Mouse (Mus musculus) 3134 (cell line): ENCODE measurements around the gene Fras1.

ENCODE experiments used
- DNase-seq: peaks from one replicate; pipeline ENCODE4 v3.0.0-alpha.2; 2011; ENCODE audit warnings: low spot score; ENCODE audit not compliant: insufficient read length; ENCODE audit errors: extremely low read depth

Fras1 gene

GRCm38 (mm10) chr5:96757615-96758014 lies 383.9 kb downstream of the Fras1 start:
- DNase-seq, result no peak

DNA sequence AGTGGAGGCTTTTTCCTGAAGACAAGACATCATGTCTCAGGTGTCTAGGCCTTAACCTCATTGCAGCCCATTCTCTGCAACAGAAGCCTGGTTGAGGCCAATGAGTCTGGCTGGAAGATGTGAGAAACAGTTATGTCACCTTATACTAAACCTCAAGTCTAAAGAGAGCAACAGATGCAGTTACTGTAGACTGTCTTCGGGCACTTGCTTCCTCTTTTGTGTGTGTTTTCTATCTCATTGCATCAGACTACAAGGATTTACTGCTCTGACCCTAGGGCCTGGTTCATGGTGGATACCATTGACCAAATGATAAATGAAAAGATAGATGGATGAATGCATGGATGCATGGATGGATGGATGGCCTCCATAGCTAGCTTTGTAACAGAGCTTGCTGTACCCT lies 388.3 kb downstream of the Fras1 start:
- no peak for DNase-seq

GRCm38 (mm10) chr5:96768846-96769471 lies 395.2 kb downstream of the Fras1 start:
- no peak for DNase-seq

DNA sequence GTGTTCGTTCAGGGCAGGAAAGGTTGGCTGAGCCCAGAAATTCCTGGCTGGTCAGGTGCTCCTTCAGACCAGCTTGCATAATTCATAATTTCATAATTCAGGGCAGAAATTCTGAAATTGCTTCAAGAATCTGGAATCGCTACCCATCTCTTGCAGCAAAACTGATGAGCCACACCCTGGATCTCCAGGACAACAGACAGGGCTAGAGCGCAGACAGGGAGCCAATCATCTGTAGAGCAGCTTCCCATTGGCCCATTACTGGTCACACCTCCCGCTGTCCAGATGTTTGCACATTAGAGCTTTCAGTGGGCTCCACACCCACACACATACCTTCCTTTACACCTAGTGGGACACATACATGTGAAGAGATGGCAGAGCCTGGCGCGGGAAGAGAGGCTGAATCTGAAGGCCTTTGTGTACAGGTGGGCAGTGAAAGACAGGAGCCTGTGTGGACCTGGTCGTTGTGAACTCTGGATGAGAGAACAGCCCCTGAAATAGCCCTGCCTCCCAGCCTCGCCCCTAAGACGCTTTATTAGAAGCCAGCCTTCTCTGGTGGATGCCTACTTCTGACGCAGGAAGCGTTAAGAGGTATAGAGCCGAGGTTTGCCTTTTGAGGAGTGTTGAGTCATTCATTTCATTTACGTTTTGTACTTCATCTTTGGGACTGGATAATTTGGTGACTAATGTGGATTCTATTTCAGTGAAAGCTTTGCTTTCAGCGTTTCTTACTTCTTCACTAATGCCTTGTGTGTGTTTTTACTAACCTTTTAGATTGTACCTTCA lies 409.9 kb downstream of the Fras1 start:
- no peak for DNase-seq

DNA sequence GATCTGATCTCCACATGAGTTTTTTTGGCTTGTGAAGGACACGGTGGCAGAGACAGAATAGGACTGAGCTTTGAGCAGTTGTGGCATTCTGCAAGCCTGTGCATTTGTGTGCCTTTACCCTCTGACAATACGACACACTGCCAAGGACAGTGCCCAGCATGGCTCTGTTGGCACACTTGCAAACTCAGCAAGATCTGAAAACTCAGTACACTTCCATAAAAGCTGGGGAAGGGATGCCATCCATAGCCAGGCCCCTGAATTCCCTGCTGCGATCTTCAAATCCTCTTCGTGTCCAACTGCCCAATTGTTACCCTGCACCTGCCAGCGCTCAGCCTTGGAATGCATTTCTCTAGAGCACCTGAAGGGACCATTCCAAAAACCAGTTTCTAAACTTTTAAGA lies 411.3 kb downstream of the Fras1 start:
- no peak for DNase-seq

- no peak for DNase-seq
These were observed 418.7 kb downstream of the Fras1 start for GRCm38 (mm10) chr5:96792422-96792821.

- DNase-seq, result peak; percentile 82
These were observed 419.4 kb downstream of the Fras1 start, which contains the start of gene Anxa3 for GRCm38 (mm10) chr5:96792936-96793718. Gene Anxa3, plus strand, starts transcription at chr5:96793339.

GRCm38 (mm10) chr5:96793953-96794635 lies 420.3 kb downstream of the Fras1 start:
- no peak for DNase-seq

- DNase-seq, result no peak
These were observed 422.0 kb downstream of the Fras1 start for GRCm38 (mm10) chr5:96795752-96796151.

DNA sequence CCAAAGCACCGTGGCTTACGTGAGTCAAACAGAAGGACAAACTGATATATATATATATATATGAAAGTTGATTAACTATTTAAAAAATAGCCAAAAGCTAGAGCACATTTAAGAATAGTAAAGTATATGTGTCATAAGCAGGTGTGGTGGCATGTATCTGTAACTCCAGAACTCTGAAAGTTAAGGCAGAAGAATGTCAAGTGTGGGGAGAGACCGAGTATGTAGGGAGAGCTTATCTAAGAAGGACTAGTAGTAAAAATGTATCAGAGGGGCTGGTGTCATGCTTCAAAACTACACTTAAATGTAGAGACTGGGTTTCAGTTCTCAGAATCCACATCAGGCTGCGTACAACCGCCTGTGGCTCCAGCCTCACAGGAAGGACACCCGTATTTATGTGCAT lies 423.7 kb downstream of the Fras1 start:
- no peak for DNase-seq

GRCm38 (mm10) chr5:96799165-96799564 lies 425.4 kb downstream of the Fras1 start:
- DNase-seq, result no peak

GRCm38 (mm10) chr5:96799969-96800368 lies 426.2 kb downstream of the Fras1 start:
- no peak for DNase-seq

DNA sequence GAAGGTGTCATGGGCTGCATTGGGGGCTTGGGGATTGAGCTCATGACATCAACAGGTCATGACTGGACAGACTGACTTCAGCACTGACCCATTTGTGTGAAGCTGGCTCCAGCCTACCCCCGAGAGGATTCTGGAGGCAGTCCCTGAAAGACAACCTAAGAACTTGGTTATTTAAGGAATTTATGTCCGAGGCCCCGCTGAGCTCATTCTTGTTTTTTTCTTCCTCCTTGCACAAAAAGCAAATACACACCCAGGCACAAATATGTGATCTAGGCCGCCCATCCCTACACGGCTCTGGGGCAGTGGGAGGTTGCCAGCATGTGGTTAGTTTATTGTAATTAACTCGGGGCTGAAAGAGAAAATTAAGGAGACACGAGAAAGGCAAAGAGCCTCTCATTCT lies 428.4 kb downstream of the Fras1 start:
- peak; percentile 48 for DNase-seq

GRCm38 (mm10) chr5:96803091-96803490 lies 429.3 kb downstream of the Fras1 start:
- peak; percentile 37 for DNase-seq

- peak; percentile 51 for DNase-seq
These were observed 430.5 kb downstream of the Fras1 start for GRCm38 (mm10) chr5:96804304-96804703.

GRCm38 (mm10) chr5:96804813-96805212 lies 431.1 kb downstream of the Fras1 start:
- DNase-seq, result no peak

GRCm38 (mm10) chr5:96810620-96811019 lies 436.9 kb downstream of the Fras1 start:
- no peak for DNase-seq

- no peak for DNase-seq
These were observed 451.1 kb downstream of the Fras1 start for GRCm38 (mm10) chr5:96824769-96825327.

DNA sequence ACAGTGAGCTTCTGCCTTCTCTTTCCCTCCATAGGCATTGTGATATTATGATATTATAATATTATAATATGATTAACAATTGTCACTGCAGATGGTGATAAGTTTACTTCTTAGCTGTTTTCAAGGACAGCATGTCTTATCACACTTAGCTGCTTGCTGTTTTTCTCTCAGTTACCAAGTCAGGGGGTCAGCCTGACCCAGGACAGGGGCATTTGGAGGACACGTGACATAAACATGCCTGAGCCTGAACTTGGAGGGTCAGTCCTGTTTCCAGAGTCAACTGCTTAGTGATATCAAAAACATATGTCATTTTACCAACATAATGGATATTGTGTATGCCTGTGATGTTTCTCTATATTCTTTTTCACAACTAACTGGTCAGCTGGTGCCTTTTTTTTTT lies 453.4 kb downstream of the Fras1 start:
- DNase-seq, result no peak
